ENCODE assay signal across 13 mouse cellular contexts in the genomic region with DNA sequence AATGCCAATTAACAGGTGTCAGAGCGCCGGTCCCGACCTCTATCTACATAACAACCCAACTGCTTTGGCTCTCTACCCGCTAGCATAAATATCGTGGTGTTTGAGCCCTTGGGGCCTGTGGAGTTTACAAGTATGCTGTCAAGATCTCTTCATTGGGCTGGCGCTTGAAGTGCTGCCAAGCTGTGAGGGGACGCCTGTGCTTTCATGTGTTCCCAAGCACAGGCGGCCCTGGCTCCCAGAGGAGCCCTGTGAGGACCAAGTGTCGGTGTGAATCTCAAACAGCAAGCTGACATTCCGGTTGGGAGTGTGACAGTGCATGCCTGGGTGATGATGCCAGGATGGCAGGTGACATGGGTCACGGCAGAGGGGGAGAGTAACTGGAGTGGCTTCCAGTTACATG.
DNase-seq lines count a peak whose midpoint lies in the region; ATAC-seq lines count a peak whose summit lies in the region.
"Had no signal": no experiment of that assay in that cellular context is flagged by ENCODE, and none has a peak within 500 bp of the region (broad histone marks: within the 10 kb centered on the region; RNA-seq: fewer than 3 reads in every experiment).

No protein-coding gene starts in this region.

- no peaks in the 10 kb centered on the region for H3K4me1 ChIP-seq in embryonic facial prominence, embryonic 14.5 days (ENCODE audit: control insufficient read depth, insufficient read depth, low read length)
- H3K4me1 ChIP-seq in embryonic facial prominence, embryonic 10.5 days, result peaks cover 3% of the 10 kb centered on the region; the same call in 1 of the 2 replicates
- H3K4me1 ChIP-seq: liver, embryonic 12.5 days had no signal

- H3K4me3 ChIP-seq in embryonic facial prominence, embryonic 14.5 days (ENCODE audit: low read depth, low read length), result no peak overlapping the region
- no peak overlapping the region for H3K4me3 ChIP-seq in embryonic facial prominence, embryonic 10.5 days
- H3K4me3 ChIP-seq: embryonic facial prominence, embryonic 12.5 days; liver, embryonic 12.5 days had no signal

- H3K27me3 ChIP-seq in embryonic facial prominence, embryonic 14.5 days (replicated peaks; ENCODE audit: control insufficient read depth, insufficient read depth, low read length), result 0 out of 2 replicates have a peak, but pooled peaks cover 7% of the 10 kb centered on the region
- H3K27me3 ChIP-seq in embryonic facial prominence, embryonic 10.5 days (replicated peaks; ENCODE audit: low read depth, poor library complexity, severe bottlenecking), result peaks cover 30% of the 10 kb centered on the region

- ATAC-seq in embryonic facial prominence, embryonic 14.5 days (ENCODE audit: low read depth), result no peak
- ATAC-seq: liver, embryonic 12.5 days had no signal

- H3K9me3 ChIP-seq in embryonic facial prominence, embryonic 14.5 days (ENCODE audit: control insufficient read depth, low read length), result no peaks in the 10 kb centered on the region
- H3K9me3 ChIP-seq in embryonic facial prominence, embryonic 10.5 days, result no peaks in the 10 kb centered on the region
- H3K9me3 ChIP-seq: embryonic facial prominence, embryonic 12.5 days; liver, embryonic 12.5 days had no signal

- no peaks in the 10 kb centered on the region for H3K36me3 ChIP-seq in embryonic facial prominence, embryonic 14.5 days (ENCODE audit: control insufficient read depth, insufficient read depth, low read length)
- no peaks in the 10 kb centered on the region for H3K36me3 ChIP-seq in embryonic facial prominence, embryonic 10.5 days (replicated peaks)
- H3K36me3 ChIP-seq: embryonic facial prominence, embryonic 12.5 days; liver, embryonic 12.5 days had no signal

- H3K27ac ChIP-seq in embryonic facial prominence, embryonic 14.5 days (replicated peaks; ENCODE audit: low read depth, low read length), result no peak overlapping the region
- no peak overlapping the region for H3K27ac ChIP-seq in embryonic facial prominence, embryonic 10.5 days (replicated peaks)
- H3K27ac ChIP-seq: embryonic facial prominence, embryonic 12.5 days; liver, embryonic 12.5 days had no signal

- DNase-seq in embryonic facial prominence, embryonic 14.5 days (ENCODE audit: low spot score), result peak; percentile 62
- DNase-seq in embryonic facial prominence, embryonic 10.5 days (ENCODE audit: low spot score), result no peak
- DNase-seq in right cerebral cortex, postnatal 4 days, result peak; percentile 54
- no peak for DNase-seq in right cerebral cortex, postnatal 25 days
- peak; percentile 81 for DNase-seq in heart, postnatal 4 days
- peak; percentile 3 for DNase-seq in retina, embryonic 14.5 days (ENCODE audit: low spot score)
- DNase-seq in thymus, postnatal 10 days (ENCODE audit: low spot score in 2 of 2), result no peak
- DNase-seq in urinary bladder, postnatal 36 days (ENCODE audit: low spot score in 2 of 2), result no peak
- DNase-seq: adrenal gland, postnatal 36 days; B cell, adult 2 months; kidney, adult 18-20 months had no signal

- no peak overlapping the region for H3K4me2 ChIP-seq in embryonic facial prominence, embryonic 14.5 days (ENCODE audit: low read depth, low read length)
- H3K4me2 ChIP-seq: embryonic facial prominence, embryonic 12.5 days; liver, embryonic 12.5 days had no signal

- H3K9ac ChIP-seq in embryonic facial prominence, embryonic 14.5 days (ENCODE audit: low read depth, low read length), result no peak overlapping the region
- H3K9ac ChIP-seq: embryonic facial prominence, embryonic 12.5 days; liver, embryonic 12.5 days had no signal

- 9% methylated on average over 11 of the region's 11 CpGs for WGBS in embryonic facial prominence, embryonic 14.5 days
- 15% methylated on average over 11 of the region's 11 CpGs for WGBS in embryonic facial prominence, embryonic 10.5 days

Comparison
In these comparisons a context has a peak if more than half of its experiments do, and no peak if none do; other contexts are left out.
1. DNase-seq: peak in embryonic facial prominence, embryonic 14.5 days (single experiment), right cerebral cortex, postnatal 4 days (single experiment), heart, postnatal 4 days (single experiment) and retina, embryonic 14.5 days (single experiment); none in embryonic facial prominence, embryonic 10.5 days (single experiment), right cerebral cortex, postnatal 25 days (single experiment), thymus, postnatal 10 days (0 of 2) and urinary bladder, postnatal 36 days (0 of 2).